Mouse (Mus musculus): ENCODE results near the gene Cdh22.

DNA sequence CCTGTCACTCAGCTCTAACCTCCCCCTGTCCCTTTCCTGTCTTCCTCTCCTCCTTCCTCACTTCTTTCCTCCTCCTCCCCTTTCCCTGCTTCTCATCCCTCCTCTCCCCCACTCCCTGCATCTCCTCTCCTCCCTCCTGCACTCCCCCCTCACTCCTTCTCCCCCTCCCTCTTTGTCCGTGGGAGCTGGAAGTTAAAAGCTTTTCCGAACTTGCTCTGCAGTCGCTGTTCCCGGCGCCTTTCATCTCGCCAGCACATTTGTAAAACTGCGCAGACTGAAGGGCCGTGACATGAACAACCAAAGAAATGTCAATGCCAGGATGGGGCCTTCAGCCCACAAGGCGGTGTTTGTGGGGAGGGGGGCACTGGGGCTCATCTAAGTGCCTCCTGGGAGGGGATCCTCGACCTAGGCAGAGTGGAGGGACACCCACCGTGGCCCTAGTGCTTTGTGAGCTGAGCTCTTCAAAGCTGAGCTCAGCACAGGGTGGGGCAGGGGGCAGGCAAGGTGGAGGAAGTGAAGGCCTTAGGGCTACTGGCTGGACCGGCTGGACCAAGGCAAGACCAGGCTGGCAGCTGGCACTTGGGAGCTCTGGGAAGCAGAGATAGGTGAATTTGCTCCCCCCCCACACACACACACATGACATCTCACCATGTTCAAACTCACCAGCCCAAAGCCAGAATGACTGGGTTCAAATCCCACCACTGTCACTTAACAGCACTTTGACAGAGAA lies 3.9 kb upstream of the Cdh22 start:
- TF ChIP-seq POLR2A (IDR thresholded peaks at IDR 0.05; ENCODE audit: borderline replicate concordance, extremely low read depth, insufficient read depth, insufficient read length, poor library complexity, severe bottlenecking) (no peak), CTCF (IDR thresholded peaks at IDR 0.05; ENCODE audit: borderline replicate concordance, extremely low read depth, insufficient read depth, insufficient read length) (no peak)

All from brain, embryonic 14.5 days (tissue).